Mouse (Mus musculus) ES-E14 (cell line): ENCODE data around the gene Olfr275.

Source experiments
- HCFC1 ChIP-seq: IDR thresholded peaks from 2 replicates; pipeline ENCODE4 v1.6.1; 2012; ENCODE audit warnings: low read length, inconsistent platforms, borderline replicate concordance; ENCODE audit not compliant: insufficient read depth
- ZC3H11A ChIP-seq: IDR thresholded peaks from 2 replicates; pipeline ENCODE4 v1.6.1; 2012; ENCODE audit warnings: low read depth, mild to moderate bottlenecking, inconsistent platforms, low read length, borderline replicate concordance
- ZNF384 ChIP-seq: IDR thresholded peaks from 2 replicates; pipeline ENCODE4 v1.6.1; 2012; ENCODE audit warnings: low read depth, low read length, inconsistent platforms

- TF ChIP-seq ZC3H11A (no peak), HCFC1 (no peak), ZNF384 (no peak)
Observed at GRCm38 (mm10) chr4:52864156-52864555, 49.8 kb downstream of the Olfr275 start.
